Mouse (Mus musculus): ENCODE data around the gene Sema3b. TPM values are rescaled to one million over a fixed set of nuclear protein-coding genes. Genes with fewer than 3 reads are reported as not detected.

The Sema3b gene
- total RNA-seq, 2 experiments from 2014 or later, result not detected

DNA sequence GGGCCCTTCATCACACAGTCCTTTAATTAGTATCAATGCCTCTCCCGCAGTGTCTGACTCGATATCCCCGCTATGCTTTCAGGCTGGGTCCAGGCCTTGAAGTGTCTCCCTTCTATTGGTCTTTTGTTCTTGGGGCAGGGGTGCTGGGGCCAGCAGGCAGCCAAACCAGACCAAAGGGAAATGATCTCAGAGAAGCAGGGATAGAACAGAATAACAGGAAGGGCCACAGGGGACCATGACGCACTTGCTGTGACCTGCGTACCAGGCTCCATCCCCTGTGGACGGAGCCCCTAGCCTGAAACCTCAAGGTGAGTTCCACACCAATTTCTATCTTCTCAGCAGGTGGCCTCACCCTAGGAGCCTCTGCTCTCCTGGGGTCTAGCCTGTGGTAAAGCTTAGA lies 9.1 kb upstream of the Sema3b start:
- ATAC-seq (replicated peaks; ENCODE audit: low FRiP score, poor library complexity, severe bottlenecking), result no peak

DNA sequence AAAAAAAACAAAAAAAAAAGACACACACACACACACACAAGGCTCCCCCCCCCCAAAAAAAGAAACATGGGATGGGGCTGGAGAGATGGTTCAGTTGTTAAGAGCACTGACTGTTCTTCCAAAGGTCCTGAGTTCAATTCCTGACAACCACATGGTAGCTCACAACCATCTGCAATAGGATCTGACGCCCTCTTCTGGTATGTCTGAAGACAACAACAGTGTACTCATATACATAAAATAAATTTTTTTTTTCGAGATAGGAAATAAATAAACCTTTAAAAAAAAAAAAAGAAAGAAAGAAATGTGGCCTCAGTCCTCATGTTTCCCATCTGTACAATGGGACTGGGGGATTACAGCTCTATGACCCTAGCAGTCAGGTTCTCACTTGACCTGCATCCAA lies 8.4 kb upstream of the Sema3b start:
- ATAC-seq (replicated peaks; ENCODE audit: low FRiP score, poor library complexity, severe bottlenecking), result no peak

DNA sequence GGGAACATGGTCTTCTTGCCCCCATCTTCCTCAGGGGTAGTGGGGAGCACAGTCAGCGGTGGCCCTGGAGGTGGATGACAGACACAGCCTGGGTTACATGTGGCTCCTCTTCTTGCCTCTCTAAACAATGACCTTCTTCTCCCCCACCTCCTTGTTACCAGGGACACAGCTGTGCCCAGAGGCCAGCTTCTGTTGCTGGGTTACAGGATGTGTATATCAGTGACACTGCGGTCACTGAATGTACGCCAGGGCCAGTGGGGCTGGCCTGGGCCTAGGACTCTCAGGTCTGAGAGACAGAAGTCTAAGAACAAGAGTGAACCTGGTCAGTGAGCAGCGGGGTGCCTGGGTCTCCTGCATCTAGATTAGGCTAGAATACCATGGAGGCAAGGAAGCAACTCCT lies 6.0 kb upstream of the Sema3b start:
- ATAC-seq (replicated peaks; ENCODE audit: low FRiP score, poor library complexity, severe bottlenecking), result no peak

DNA sequence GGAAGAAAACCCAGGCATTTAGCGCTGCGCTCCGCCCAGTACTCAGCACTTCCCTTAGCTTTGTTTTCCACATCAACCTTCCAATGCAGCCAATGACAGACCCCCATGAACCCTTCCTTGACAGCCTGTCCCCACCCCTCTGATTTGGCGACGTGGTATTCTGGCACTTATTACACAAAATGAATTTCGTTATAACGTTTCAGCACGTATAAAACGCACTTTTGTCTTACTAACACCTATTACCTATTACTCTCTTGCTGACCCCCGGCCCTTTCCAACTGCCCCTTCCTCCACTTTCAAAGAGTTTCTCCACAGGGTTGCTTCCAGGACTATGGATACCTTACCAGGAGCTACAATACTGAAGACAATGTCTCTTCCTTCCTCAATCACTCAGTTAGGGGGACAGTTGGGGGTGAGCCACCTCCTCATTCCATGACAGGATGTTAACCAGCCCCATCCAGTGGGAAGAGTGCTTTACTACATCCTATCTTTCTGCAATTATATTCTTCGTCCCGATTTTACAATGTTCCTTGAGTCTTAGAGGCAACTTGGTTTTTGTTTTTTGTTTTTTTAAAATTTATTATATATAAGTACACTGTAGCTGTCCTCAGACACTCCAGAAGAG lies 4.0 kb upstream of the Sema3b start:
- ATAC-seq (replicated peaks; ENCODE audit: low FRiP score, poor library complexity, severe bottlenecking), result no peak

DNA sequence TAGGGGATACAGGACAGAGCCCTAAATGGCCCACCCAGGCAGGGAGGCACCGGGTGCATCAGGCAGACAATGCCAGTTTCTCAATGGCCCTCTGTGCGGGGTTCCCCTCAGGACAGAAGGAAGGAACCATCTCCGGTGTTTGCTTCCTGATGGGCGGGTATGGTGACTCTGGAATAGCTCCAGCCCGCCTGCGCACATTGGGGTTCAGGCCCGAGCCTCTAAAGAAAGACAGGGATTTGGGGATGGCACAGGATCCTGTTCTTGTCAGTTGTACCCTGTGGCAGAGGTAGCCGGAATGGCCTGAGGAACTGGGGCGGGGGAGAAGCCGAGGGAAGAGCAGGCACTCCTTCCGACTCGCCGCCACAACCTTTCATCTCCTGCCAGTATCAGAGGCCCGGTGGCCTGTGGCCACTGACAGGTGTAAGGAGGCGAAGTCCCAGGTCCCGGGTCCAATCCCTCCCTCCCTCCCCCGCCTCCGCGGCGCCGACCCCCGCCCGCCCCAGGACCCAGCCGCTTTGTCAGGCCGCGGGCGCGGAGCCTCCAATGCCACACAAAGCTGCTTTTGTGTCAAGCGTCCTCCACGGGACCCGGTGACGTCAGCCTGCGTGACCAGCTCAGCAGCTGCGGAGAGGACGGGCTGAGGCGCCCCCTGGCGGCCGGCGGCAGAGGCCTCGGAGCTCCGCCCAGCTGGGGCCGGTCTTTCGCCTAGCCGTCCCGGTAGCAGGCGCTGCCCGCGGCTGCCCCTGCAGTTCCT lies 3.3 kb upstream of the Sema3b start:
- peak; percentile 91 for ATAC-seq (replicated peaks; ENCODE audit: low FRiP score, poor library complexity, severe bottlenecking)

DNA sequence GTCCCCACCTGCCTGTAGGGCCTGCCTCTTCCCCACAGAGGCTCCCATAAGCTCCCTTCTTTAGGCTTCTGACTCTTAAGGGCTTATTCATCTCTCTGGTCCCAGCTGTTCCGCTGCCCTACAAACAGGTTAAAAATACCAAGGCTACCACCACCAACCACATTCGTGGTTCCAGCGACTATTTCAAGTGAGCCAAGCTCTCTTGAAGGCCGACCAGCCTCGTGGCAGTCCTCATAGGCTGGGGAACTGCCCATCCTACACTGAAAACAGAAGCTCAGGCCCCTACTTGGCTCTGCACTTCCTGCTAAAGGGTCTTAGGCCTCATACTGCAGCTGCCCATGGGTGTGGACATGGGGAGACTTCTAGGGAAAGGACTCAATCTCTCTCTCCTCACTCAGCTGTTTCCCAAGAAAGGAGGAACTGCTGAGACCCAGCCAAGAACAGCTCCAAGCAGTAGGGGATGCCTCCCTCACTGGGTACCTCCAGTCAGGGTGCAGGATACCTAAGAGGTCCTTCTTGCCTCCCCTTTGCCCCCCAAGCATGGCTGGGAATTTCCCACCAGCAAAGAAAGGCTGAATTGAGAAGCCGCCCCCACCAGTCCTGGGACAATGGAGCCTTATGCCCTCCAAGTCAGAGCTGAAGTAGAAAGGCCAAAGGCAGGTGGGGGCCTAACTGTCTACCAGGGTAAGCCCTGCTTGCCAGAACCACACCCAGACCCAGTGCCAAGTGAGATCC lies 2.6 kb upstream of the Sema3b start:
- ATAC-seq (replicated peaks; ENCODE audit: low FRiP score, poor library complexity, severe bottlenecking), result no peak

DNA sequence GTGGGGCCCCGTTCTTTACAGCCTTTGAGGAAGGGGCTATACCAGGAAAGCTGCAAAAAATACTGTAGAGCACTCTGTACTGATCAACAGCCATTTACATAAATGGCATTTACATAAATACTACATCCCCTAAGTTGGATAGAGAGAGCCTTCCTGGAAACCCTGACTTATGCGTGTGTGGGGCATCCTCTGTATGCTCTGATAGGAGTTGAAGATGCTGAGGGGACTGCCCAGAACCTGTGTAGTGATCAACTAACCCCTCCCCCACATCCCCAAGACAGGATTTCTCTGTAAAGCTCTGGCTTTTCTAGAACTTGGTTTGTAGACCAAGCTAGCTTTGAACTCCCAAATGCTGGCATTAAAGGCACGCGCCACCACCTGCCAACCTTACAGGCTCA lies 403 bp upstream of the Sema3b start:
- ATAC-seq (replicated peaks; ENCODE audit: low FRiP score, poor library complexity, severe bottlenecking), result no peak

DNA sequence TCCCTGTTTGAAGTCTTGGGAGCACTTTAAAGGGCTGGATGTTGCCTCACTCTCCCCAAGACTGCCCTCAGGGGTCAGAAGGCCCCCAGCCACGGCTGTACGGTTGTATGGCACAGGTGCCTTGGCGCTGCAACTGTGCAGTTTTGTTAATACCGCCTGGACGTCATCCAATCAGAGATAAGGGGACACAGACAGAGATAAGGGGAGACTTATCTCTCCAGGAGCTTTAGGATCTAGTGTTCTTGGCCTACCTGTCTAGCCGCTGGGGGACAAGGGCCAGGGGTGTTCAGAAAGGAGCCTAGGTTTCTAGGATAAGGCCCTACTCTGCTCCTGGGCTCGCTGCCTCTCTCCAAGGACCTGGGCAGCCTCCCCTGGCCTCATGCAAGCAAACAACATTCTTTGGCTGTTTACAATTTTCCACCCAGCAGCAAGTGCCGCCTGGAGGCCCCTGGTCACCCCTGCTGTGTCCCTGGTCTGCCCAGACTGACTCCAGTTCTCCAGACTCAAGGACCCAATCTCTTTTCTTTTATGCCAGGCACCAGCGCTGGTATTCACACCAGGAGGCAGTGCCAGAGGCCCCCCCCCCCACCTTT lies 1.3 kb downstream of the Sema3b start:
- ATAC-seq (replicated peaks; ENCODE audit: low FRiP score, poor library complexity, severe bottlenecking), result no peak

DNA sequence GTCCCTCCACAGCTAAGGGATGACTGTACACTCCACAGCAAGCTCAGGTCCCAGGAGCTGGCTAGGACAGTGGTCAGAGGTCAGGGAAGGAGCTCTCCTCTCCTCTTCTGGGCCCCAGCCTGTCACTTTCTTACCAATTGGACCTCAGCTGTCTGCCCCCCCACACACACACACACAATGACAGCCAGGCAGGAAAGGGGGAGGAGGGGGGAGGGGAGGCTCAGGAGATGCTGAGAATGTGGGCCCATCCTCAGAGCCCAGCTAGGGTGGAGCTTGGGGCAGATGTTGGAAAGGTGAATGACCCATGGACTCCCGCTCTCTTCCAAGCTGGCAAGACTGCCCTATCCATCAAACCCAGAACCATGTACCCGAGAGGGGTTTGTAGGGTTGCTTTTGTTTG lies 2.0 kb downstream of the Sema3b start:
- no peak for ATAC-seq (replicated peaks; ENCODE audit: low FRiP score, poor library complexity, severe bottlenecking)

DNA sequence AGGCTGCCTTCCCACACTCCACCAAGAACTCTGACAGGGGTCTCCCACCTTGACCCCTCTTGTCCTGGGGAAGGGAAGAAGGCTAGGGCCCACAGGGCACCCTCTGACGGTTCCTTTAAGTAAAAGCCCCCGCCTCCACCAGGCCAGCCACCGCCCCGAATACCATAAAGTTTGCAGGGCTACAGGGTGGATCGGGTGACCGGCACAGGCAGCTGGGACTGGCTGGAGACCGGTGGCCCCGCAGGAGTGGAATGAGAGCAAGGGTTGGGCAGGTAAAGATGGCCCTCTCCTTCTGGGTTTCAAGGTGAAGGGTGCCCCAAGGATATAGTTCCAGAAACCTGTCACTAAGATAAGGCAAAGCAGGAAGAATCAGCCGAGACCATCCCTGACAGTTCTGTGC lies 2.4 kb downstream of the Sema3b start:
- ATAC-seq (replicated peaks; ENCODE audit: low FRiP score, poor library complexity, severe bottlenecking), result no peak

DNA sequence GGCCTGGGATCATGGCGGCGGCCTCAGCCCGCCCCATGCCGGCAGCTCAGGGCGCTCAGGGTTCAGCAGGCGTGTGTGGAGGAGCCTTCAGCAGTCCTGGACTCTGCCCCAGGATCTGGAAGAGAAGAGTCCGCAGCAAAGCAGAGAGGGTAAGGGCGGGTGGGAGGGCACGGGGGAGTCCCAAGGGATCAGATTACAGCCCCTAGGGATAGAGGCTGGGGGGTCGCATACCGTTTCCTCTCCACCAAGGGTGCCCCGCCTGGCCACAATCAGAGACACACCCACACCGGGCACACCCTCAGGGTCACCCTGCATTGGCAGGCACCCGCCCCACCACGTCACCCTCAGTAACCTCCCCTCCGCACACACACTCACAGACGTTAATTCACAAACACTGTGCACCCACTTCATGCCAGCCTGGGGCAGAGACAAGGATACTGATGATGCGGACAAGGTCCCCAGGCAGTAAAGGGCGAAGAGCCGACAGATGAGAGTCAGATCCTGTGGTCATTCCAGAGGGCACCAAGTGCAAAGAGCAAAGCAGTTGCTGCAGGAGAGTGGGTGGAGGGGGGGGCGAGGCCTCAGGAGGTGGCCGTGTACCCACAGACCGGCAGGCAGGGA lies 3.9 kb downstream of the Sema3b start:
- no peak for ATAC-seq (replicated peaks; ENCODE audit: low FRiP score, poor library complexity, severe bottlenecking)

DNA sequence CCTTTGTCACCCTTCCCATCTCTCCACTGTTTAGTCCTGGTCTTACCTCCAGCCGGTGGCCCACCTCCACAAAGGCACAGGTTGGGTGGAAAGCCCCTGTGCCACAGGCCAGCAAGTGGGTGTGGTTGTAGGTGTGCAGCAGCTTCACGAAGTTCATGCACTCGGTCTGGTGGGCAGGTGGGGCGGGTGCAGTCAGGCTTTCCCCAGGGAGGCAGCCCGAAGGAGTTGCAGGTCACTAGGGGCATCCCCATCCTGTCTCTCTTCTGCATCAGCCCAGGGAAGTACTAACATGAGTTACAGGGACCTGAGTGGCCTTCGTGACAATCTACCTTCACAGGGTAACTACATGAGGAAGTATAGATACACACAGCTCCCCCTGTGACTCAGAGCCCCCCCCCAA lies 5.8 kb downstream of the Sema3b start:
- no peak for ATAC-seq (replicated peaks; ENCODE audit: low FRiP score, poor library complexity, severe bottlenecking)

DNA sequence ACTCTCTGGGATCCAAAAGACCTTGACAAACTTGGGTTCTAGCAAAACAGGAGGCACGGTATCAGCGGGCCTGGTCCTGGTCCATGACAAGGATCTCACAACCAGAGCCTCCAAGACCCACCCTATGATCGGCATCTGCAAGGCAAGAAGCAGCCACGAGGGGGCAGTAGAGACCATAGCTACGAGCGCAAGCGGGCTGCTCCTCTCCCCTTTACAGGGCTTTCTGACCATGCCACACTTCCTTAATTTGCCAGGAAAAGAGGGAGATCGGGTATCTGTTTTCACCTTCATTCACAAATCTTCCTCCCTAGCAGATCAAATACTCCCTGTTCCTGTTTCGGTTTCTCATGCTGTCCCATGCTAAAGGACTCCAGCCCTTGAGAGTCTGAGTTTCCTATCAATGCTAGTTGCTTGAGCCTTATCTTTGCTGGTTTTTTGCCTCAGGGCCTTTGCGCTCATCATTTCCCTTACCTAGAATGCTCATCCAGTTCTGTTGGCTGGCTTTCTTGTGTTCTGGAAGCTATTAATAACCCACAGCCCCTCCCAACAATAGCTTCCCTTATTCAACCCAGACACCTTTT lies 6.9 kb downstream of the Sema3b start:
- peak; percentile 80 for ATAC-seq (replicated peaks; ENCODE audit: low FRiP score, poor library complexity, severe bottlenecking)

DNA sequence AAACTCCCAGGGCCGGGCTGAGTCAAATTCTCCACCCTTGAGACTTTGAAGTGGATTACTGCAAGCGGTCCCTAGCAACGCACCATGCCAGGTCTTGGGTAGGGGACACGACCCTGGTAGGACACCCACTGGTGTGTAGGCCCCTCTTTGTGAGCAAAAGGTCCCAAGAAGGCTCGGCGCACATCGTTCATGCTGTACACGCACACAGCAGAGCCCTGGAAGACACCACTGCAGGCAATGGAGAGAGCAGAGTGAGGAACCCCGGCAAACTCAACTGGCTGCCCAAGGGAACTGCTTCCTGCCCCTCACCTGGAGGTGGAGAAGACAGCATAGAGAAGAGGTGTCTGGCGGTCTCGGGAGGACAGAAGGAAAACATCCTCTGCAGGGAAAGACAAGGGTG lies 7.8 kb downstream of the Sema3b start:
- no peak for ATAC-seq (replicated peaks; ENCODE audit: low FRiP score, poor library complexity, severe bottlenecking)

DNA sequence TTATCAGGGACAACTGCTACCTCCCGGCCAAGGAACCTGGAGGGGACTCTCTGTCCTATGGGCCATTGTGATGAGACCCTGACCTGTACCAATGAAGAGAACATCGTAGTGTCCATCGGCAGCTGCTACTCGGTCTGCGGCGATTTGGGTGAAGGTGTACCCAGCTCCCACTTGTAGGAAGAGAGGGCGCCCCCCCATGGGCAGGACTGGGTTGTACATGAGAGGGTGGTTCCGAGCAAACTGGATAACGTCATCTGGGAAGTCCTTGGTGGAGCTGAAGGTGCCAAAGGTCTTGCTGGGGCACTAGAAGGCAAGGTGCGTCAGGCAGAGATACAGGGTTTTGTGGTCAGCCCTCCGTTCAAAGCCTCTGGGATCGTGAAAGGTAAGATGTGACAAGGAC lies 8.3 kb downstream of the Sema3b start:
- ATAC-seq (replicated peaks; ENCODE audit: low FRiP score, poor library complexity, severe bottlenecking), result no peak

DNA sequence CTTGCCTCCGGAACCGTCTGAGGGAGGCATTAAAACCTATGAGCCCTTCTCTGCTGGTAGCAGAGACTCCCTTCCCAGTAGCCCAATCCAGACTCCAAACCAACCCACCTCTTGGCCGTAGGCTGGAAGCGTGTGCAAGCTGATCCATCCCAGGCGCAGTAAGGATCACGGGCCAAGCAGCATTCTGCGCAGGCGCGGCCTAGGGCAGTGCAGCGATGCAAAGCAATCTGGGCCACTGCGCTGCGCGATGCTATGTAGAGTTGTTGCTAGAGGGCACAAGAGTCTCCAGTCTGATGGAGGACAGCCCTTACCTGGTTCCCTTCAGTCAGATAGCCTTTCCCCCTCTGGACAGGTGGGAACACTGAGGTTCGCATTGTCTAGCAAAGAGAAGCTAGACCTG lies 9.2 kb downstream of the Sema3b start:
- no peak for ATAC-seq (replicated peaks; ENCODE audit: low FRiP score, poor library complexity, severe bottlenecking)

DNA sequence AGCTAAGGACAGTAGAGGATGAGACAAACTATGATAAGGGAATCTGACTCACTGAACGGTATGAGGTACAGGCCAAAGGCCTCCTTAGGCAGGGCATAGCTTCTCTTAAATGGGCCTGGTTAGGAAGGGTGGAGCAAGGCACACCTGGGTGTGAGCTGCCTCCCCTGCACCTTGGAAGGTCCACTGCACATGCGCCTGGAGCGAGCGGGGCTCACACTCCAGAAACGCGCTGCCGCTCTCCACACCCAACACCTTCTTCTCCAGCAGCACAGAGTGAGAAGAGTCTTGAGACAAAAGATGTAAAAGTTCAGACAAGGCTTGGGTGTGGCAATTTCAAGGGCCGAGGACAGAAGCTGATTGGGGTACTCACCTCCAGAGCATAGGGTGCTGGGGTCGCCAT lies 9.6 kb downstream of the Sema3b start:
- no peak for ATAC-seq (replicated peaks; ENCODE audit: low FRiP score, poor library complexity, severe bottlenecking)

DNA sequence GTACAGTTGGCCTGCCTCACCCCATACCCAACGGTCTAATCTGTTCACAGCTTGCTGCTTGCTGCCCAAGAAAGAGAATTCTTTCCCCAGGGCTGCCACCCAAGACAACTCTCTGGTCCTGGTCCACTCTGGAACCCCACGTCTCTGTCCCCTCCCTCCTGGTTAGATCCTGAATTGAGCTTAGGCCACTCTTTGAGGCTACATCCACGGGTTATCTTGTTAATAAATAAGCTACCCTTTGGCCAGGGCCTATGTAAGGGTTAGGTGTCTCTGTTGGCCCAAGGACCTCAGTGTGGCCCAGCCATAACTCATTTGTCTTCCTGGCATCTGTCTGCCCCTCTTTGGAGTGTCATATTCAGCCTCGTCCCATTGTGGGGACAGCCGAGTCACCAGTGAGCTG lies 10.6 kb downstream of the Sema3b start:
- ATAC-seq (replicated peaks; ENCODE audit: low FRiP score, poor library complexity, severe bottlenecking), result no peak

DNA sequence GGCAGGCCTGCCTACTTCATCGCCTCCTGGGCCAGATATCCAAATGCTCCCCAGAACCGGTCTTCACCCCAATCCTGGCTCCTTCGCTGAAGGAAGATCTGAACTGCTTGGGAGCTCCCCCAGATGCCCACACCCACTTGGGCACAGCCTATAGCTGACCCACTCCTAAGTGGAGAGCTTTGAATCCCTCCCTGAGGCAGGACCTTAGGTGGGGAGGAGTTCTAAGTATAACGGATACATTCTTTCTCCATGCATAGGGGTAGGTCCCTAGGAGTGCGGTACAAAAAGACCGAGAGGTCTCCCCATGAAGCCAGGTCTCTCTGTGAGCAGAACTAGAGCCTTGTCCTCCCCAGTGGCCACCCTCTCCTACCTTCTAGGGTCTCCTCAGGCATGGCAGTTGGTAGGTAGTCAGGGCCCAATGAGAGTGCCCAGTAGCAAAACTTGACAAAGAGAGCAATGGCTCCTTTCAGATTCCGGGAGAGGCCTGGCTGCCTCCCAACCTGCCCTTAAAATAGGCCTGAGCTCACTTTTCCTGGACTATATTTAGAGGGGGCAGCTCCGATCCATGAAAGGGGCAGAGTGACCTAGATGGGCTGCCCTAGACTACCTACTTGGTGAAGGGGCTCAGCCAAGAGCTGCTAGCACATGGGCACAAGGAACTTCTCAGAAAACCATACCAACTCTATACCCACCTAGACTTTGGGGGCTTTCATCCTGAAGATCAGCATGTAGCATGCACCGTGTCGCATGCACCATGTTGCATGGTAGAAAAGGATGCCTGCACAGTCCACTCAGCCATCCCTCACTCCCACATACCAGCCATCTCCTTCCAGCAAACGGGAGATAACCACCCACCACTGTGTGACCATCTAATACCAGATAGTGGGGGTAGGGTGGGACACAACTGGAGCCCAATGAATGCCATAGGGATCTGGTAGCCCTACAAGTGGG lies 12.1 kb downstream of the Sema3b start:
- ATAC-seq (replicated peaks; ENCODE audit: low FRiP score, poor library complexity, severe bottlenecking), result no peak
